In genomic region chr15:99056332-99056731, GRCm38 (mm10) we compare ENCODE assay signal across 7 mouse cellular contexts. TPM values are rescaled to one million over a fixed set of nuclear protein-coding genes. Genes with fewer than 3 reads are reported as not detected.
A peak's percentile ranks its signal among the peaks of the same experiment; 100 is the strongest.
DNase-seq lines count a peak whose midpoint lies in the region; ATAC-seq and TF ChIP-seq lines count a peak whose summit lies in the region.

No protein-coding gene starts in this region.

- peak in 1 of 2 experiments; percentile 25 for DNase-seq in spleen, adult 2 months (ENCODE audit: low read depth in 1 of 2, low spot score in 2 of 2)
- DNase-seq in spleen, adult 12 weeks (ENCODE audit: low spot score), result no peak
- peak; percentile 67 for DNase-seq in embryo, embryonic 10 days (ENCODE audit: low spot score)
- DNase-seq in layer of hippocampus, adult 11-12 months (ENCODE audit: low spot score), result no peak

- WGBS in spleen, adult 2 months, result 16% methylated on average over 14 of the region's 14 CpGs
- WGBS in hindbrain, embryonic 15.5 days, result 7% methylated on average over 14 of the region's 14 CpGs
- 9% methylated on average over 14 of the region's 14 CpGs for WGBS in stomach, embryonic 16.5 days

- no peak for TF ChIP-seq POLR2A in spleen, adult 2 months (IDR thresholded peaks at IDR 0.05; ENCODE audit: low read depth, low read length)

- peaks cover 12% of the 10 kb centered on the region; the same call in 1 of the 2 replicates for H3K27me3 ChIP-seq in spleen, adult 2 months (ENCODE audit: control insufficient read depth, insufficient read depth, low read length)
- peaks cover 71% of the 10 kb centered on the region for H3K27me3 ChIP-seq in hindbrain, embryonic 15.5 days
- peaks cover 93% of the 10 kb centered on the region for H3K27me3 ChIP-seq in megakaryocyte, embryonic 14.5 days (replicated peaks)
- H3K27me3 ChIP-seq in stomach, embryonic 16.5 days (ENCODE audit: control insufficient read depth, insufficient read depth, low read length), result peaks cover 58% of the 10 kb centered on the region

- no peak overlapping the region for H3K27ac ChIP-seq in spleen, adult 2 months (ENCODE audit: insufficient read depth, low read length)
- H3K27ac ChIP-seq in hindbrain, embryonic 15.5 days (replicated peaks), result no peak overlapping the region
- H3K27ac ChIP-seq in stomach, embryonic 16.5 days (ENCODE audit: low read length), result no peak overlapping the region

- H3K4me1 ChIP-seq in spleen, adult 2 months (ENCODE audit: control insufficient read depth, insufficient read depth, insufficient read length), result peaks cover 6% of the 10 kb centered on the region
- H3K4me1 ChIP-seq in hindbrain, embryonic 15.5 days (replicated peaks), result peaks cover 31% of the 10 kb centered on the region
- peaks cover 36% of the 10 kb centered on the region for H3K4me1 ChIP-seq in megakaryocyte, embryonic 14.5 days
- H3K4me1 ChIP-seq in stomach, embryonic 16.5 days (ENCODE audit: control insufficient read depth, insufficient read depth, low read length), result peaks cover 13% of the 10 kb centered on the region

- H3K9ac ChIP-seq in hindbrain, embryonic 15.5 days, result no peak overlapping the region
- H3K9ac ChIP-seq in stomach, embryonic 16.5 days (ENCODE audit: low read length), result 0 out of 2 replicates have a peak overlapping the region, but pooled peaks have one; percentile 32

- TF ChIP-seq CTCF in spleen, adult 2 months (IDR thresholded peaks at IDR 0.05; ENCODE audit: extremely low read depth, insufficient read depth, insufficient read length, insufficient replicate concordance), result peak; percentile 16; the same call in 1 of the 2 replicates

- no peaks in the 10 kb centered on the region for H3K36me3 ChIP-seq in spleen, adult 2 months (ENCODE audit: control insufficient read depth, insufficient read depth, low read length)
- H3K36me3 ChIP-seq in hindbrain, embryonic 15.5 days, result no peaks in the 10 kb centered on the region
- no peaks in the 10 kb centered on the region for H3K36me3 ChIP-seq in megakaryocyte, embryonic 14.5 days (replicated peaks; ENCODE audit: low read length)
- no peaks in the 10 kb centered on the region for H3K36me3 ChIP-seq in stomach, embryonic 16.5 days (ENCODE audit: control insufficient read depth, insufficient read depth, low read length)

- H3K9me3 ChIP-seq in hindbrain, embryonic 15.5 days, result no peaks in the 10 kb centered on the region
- H3K9me3 ChIP-seq in megakaryocyte, embryonic 14.5 days, result peaks cover 8% of the 10 kb centered on the region
- no peaks in the 10 kb centered on the region for H3K9me3 ChIP-seq in stomach, embryonic 16.5 days (replicated peaks; ENCODE audit: control insufficient read depth, low read length)

- H3K4me2 ChIP-seq in hindbrain, embryonic 15.5 days, result peak overlapping the region; percentile 78; the same call in 1 of the 2 replicates
- peak overlapping the region; percentile 63 for H3K4me2 ChIP-seq in stomach, embryonic 16.5 days (ENCODE audit: low read depth, low read length)

- ATAC-seq in hindbrain, embryonic 15.5 days (ENCODE audit: low FRiP score, low read depth), result no peak
- no peak for ATAC-seq in stomach, embryonic 16.5 days (ENCODE audit: insufficient read depth, low FRiP score)

- no peak overlapping the region for H3K4me3 ChIP-seq in spleen, adult 2 months (ENCODE audit: extremely low read depth, insufficient read depth, insufficient read length)
- H3K4me3 ChIP-seq in hindbrain, embryonic 15.5 days, result peak overlapping the region; percentile 36
- peak overlapping the region; percentile 87 for H3K4me3 ChIP-seq in megakaryocyte, embryonic 14.5 days (replicated peaks)
- 0 out of 2 replicates have a peak overlapping the region, but pooled peaks have one; percentile 30 for H3K4me3 ChIP-seq in stomach, embryonic 16.5 days (replicated peaks; ENCODE audit: low read length)

RNA-seq across cellular contexts. Expression of gene Prph, which starts 1.4 kb away (rescaled TPM):
- 0.99 and 1.4 TPM in 2 replicates for polyA plus RNA-seq in spleen, adult 2 months (2012; rRNA removed)
- polyA plus RNA-seq in hindbrain, embryonic 15.5 days (2015; fragmentation: Nextera tagmentation; extraction: Ambion mirVana), result 57.5 and 89.3 TPM in 2 replicates
- polyA plus RNA-seq in megakaryocyte, embryonic 14.5 days (2012; ENCODE audit: insufficient read depth, low replicate concordance), result not detected in 2 replicates
- polyA plus RNA-seq in stomach, embryonic 16.5 days (2015; fragmentation: Nextera tagmentation; extraction: Ambion mirVana), result 24.4 and 25.4 TPM in 2 replicates

RNA-seq across cellular contexts. Expression of gene Troap, which starts 18.0 kb away (rescaled TPM):
- 5.9 and 7.5 TPM in 2 replicates for polyA plus RNA-seq in spleen, adult 2 months (2012; rRNA removed)
- polyA plus RNA-seq in hindbrain, embryonic 15.5 days (2015; fragmentation: Nextera tagmentation; extraction: Ambion mirVana), result 8.5 and 10.1 TPM in 2 replicates
- 27.8 and 75.4 TPM in 2 replicates for polyA plus RNA-seq in megakaryocyte, embryonic 14.5 days (2012; ENCODE audit: insufficient read depth, low replicate concordance)
- polyA plus RNA-seq in stomach, embryonic 16.5 days (2015; fragmentation: Nextera tagmentation; extraction: Ambion mirVana), result 25.6 and 26.4 TPM in 2 replicates

RNA-seq across cellular contexts. Expression of gene Tuba1c, which starts 26.6 kb away (rescaled TPM):
- polyA plus RNA-seq in spleen, adult 2 months (2012; rRNA removed), result 119 and 126 TPM in 2 replicates
- polyA plus RNA-seq in hindbrain, embryonic 15.5 days (2015; fragmentation: Nextera tagmentation; extraction: Ambion mirVana), result 22.5 and 25.3 TPM in 2 replicates
- polyA plus RNA-seq in megakaryocyte, embryonic 14.5 days (2012; ENCODE audit: insufficient read depth, low replicate concordance), result 62.0 and 103 TPM in 2 replicates
- polyA plus RNA-seq in stomach, embryonic 16.5 days (2015; fragmentation: Nextera tagmentation; extraction: Ambion mirVana), result 196 and 209 TPM in 2 replicates

RNA-seq across cellular contexts. Expression of gene C1ql4, which starts 31.3 kb away (rescaled TPM):
- not detected in 2 replicates for polyA plus RNA-seq in spleen, adult 2 months (2012; rRNA removed)
- 6.4 and 7.8 TPM in 2 replicates for polyA plus RNA-seq in hindbrain, embryonic 15.5 days (2015; fragmentation: Nextera tagmentation; extraction: Ambion mirVana)
- not detected in 2 replicates for polyA plus RNA-seq in megakaryocyte, embryonic 14.5 days (2012; ENCODE audit: insufficient read depth, low replicate concordance)
- not detected in 2 replicates for polyA plus RNA-seq in stomach, embryonic 16.5 days (2015; fragmentation: Nextera tagmentation; extraction: Ambion mirVana)

RNA-seq across cellular contexts. Expression of gene Dnajc22, which starts 36.6 kb away (rescaled TPM):
- 0.35 and 0.60 TPM in 2 replicates for polyA plus RNA-seq in spleen, adult 2 months (2012; rRNA removed)
- polyA plus RNA-seq in hindbrain, embryonic 15.5 days (2015; fragmentation: Nextera tagmentation; extraction: Ambion mirVana), result 1.1 and 1.3 TPM in 2 replicates
- polyA plus RNA-seq in megakaryocyte, embryonic 14.5 days (2012; ENCODE audit: insufficient read depth, low replicate concordance), result not detected in 2 replicates
- polyA plus RNA-seq in stomach, embryonic 16.5 days (2015; fragmentation: Nextera tagmentation; extraction: Ambion mirVana), result 14.1 TPM in 2 replicates

Comparison
In these comparisons a context has a peak if more than half of its experiments do, and no peak if none do; other contexts are left out.
1. RNA of gene Prph, which starts 1.4 kb away (polyA plus RNA-seq): 57.5 to 89.3 TPM in hindbrain, embryonic 15.5 days and 24.4 to 25.4 TPM in stomach, embryonic 16.5 days; 0.99 to 1.4 TPM in spleen, adult 2 months and not detected in megakaryocyte, embryonic 14.5 days; every median in the first group is over 10 times any median in the second.